Mouse (Mus musculus) midbrain, postnatal 0 days (tissue): ENCODE data around the gene Skint8. TPM values are rescaled to one million over a fixed set of nuclear protein-coding genes. Genes with fewer than 3 reads are reported as not detected.
"Not testable (repeated sequence)": the region's sequence is repeated elsewhere in the genome, so short reads cannot be mapped to it uniquely, and the experiment has no call there.

Source experiments
- ATAC-seq: fragments of 200-750 bp; cut with Nextera tagmentation; 2 replicates; pipeline ENCODE4 v1.8.0; 2017; ENCODE audit warnings: moderate number of reproducible peaks, mild to moderate bottlenecking, moderate TSS enrichment, moderate library complexity; ENCODE audit not compliant: low FRiP score
- DNase-seq: peaks from one replicate; pipeline ENCODE4 v3.0.0-alpha.2; 2015; ENCODE audit warnings: low spot score
- H3K27ac ChIP-seq: fragments of 300-500 bp; sonication (generic); 2 replicates; pipeline ENCODE4 v1.5.1; 2014; ENCODE audit warnings: low read depth, mild to moderate bottlenecking, low read length, mixed read lengths
- H3K27me3 ChIP-seq: fragments of 300-500 bp; sonication (generic); 2 replicates; pipeline ENCODE4 v1.6.1; 2014; ENCODE audit warnings: low read length, control low read depth, mixed read lengths; ENCODE audit not compliant: insufficient read depth
- H3K36me3 ChIP-seq: fragments of 300-500 bp; sonication (generic); 2 replicates; pipeline ENCODE4 v1.6.1; 2014; ENCODE audit warnings: low read length, control low read depth, mixed read lengths; ENCODE audit not compliant: insufficient read depth
- H3K4me1 ChIP-seq: fragments of 300-500 bp; sonication (generic); 2 replicates; pipeline ENCODE4 v1.6.1; 2014; ENCODE audit warnings: mild to moderate bottlenecking, control low read depth, antibody characterized with exemption, low read length, mixed read lengths; ENCODE audit not compliant: insufficient read depth
- H3K4me2 ChIP-seq: fragments of 300-500 bp; sonication (generic); 2 replicates; pipeline ENCODE4 v1.6.1; 2014; ENCODE audit warnings: low read depth, mild to moderate bottlenecking, low read length, mixed read lengths; ENCODE audit not compliant: poor library complexity, severe bottlenecking
- H3K4me3 ChIP-seq: fragments of 300-500 bp; sonication (generic); 2 replicates; pipeline ENCODE4 v1.5.1; 2014; ENCODE audit warnings: low read depth, mild to moderate bottlenecking, low read length, moderate library complexity
- H3K9ac ChIP-seq: fragments of 300-500 bp; sonication (generic); replicated peaks from 2 replicates; pipeline ENCODE4 v1.6.1; 2014; ENCODE audit warnings: mild to moderate bottlenecking, low read length, moderate library complexity, mixed read lengths; ENCODE audit not compliant: poor library complexity, severe bottlenecking
- H3K9me3 ChIP-seq: fragments of 300-500 bp; sonication (generic); 2 replicates; pipeline ENCODE4 v1.6.1; 2016; ENCODE audit warnings: low read length, control low read depth
- CTCF ChIP-seq: IDR thresholded peaks from 2 replicates; pipeline ENCODE4 v1.5.1; 2016; ENCODE audit warnings: antibody characterized with exemption, mild to moderate bottlenecking
- WGBS: fragments of 180-500 bp; shearing (Covaris S2); extraction: QIAGEN DNeasy Blood & Tissue Kit; methylation state at CpG from one replicate; pipeline ENCODE4 v1.1.7; 2014; 5-methylcytosine and 5-hydroxymethylcytosine counted together
- polyA plus RNA-seq: library from polyadenylated mRNA; unstranded; fragments of >200 nt; fragmentation: Nextera tagmentation; extraction: Ambion mirVana; gene quantifications from 2 replicates; pipeline ENCODE4 v1.2.1, GENCODE M21; 2015
- total RNA-seq: library from RNA; depleted of rRNA; stranded (reverse); fragments of >200 nt; gene quantifications from 2 replicates; pipeline ENCODE4 v1.2.3, GENCODE M21; 2014; rRNA removed

Skint8 gene
- total and polyA plus RNA-seq, 2 experiments from 2014 or later: not detected

GRCm38 (mm10) chr4:111961309-111961708 is 42.1 kb downstream of the Skint8 start:
- Histone ChIP-seq H3K9ac (no peak overlapping the region), H3K36me3 (no peaks in the 10 kb centered on the region), H3K27ac (no peak overlapping the region), H3K4me3 (no peak overlapping the region), H3K9me3 (no peaks in the 10 kb centered on the region), H3K27me3 (no peaks in the 10 kb centered on the region), H3K4me2 (no peak overlapping the region), H3K4me1 (no peaks in the 10 kb centered on the region)
- peak; percentile 62 for TF ChIP-seq CTCF
- DNase-seq: peak; percentile 34
- 23% methylated on average over 1 of the region's 1 CpGs for WGBS
- ATAC-seq: no peak

- not testable (repeated sequence) for H3K27ac ChIP-seq, H3K4me3 ChIP-seq, DNase-seq, H3K36me3 ChIP-seq, ATAC-seq, H3K27me3 ChIP-seq, H3K9me3 ChIP-seq, H3K9ac ChIP-seq, H3K4me1 ChIP-seq, H3K4me2 ChIP-seq
- WGBS: 72% methylated on average over 1 of the region's 1 CpGs
Observed at GRCm38 (mm10) chr4:111963241-111963640, 44.0 kb downstream of the Skint8 start.

DNA sequence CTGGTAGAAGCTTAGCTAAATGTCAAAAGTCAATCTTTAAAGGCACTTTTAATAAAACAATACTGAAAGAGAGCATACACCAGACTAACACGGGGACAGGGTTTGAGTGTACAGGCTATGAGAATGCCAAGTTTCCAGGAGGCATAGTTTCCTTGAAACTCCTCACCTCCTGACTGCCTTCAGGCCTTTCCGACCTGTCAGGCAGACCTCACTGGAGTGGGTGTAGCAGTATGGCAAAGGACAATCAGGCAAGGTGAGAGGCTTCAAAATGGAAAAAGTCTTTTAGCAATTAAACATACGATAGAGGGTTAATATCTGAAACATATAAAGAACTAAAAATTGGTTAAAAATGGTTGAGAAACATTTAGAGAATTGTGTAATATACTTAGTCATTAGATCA is 44.5 kb downstream of the Skint8 start:
- no peak for TF ChIP-seq CTCF
- WGBS: 88% methylated on average over 3 of the region's 3 CpGs
- no peak for ATAC-seq

GRCm38 (mm10) chr4:111972623-111973022 is 53.4 kb downstream of the Skint8 start, which contains the start of gene Skint7:
Skint7 (plus strand) TSS chr4:111972923.
- H3K4me2 ChIP-seq: no peak within 1 kb of the TSS
- TF ChIP-seq CTCF: no peak
- no peak within 1 kb of the TSS for H3K9ac ChIP-seq
- H3K27me3 ChIP-seq: no peaks in the 10 kb centered on the region
- no peaks in the 10 kb centered on the region for H3K9me3 ChIP-seq
- WGBS: 97% methylated on average over 1 of the region's 1 CpGs
- H3K4me1 ChIP-seq: no peaks in the 10 kb centered on the region
- no peak for ATAC-seq
- no peak within 1 kb of the TSS for H3K4me3 ChIP-seq
- no peak for DNase-seq
- no peaks in the 10 kb centered on the region for H3K36me3 ChIP-seq
- no peak within 1 kb of the TSS for H3K27ac ChIP-seq

More for the DNA sequence above, 44.5 kb downstream of the Skint8 start:
- Histone ChIP-seq H3K27me3 (no peaks in the 10 kb centered on the region), H3K4me2 (no peak overlapping the region), H3K4me3 (no peak overlapping the region), H3K9me3 (no peaks in the 10 kb centered on the region), H3K27ac (no peak overlapping the region), H3K36me3 (no peaks in the 10 kb centered on the region), H3K4me1 (no peaks in the 10 kb centered on the region), H3K9ac (no peak overlapping the region)
- DNase-seq: no peak

Other genes with a start within 250 kb of the Skint8 start
- gene Spata6, start 199.4 kb upstream of the Skint8 start, total RNA-seq: 14.4 and 20.9 TPM in 2 replicates
- 14.5 and 15.2 TPM in 2 replicates for gene Spata6, start 199.4 kb upstream of the Skint8 start, polyA plus RNA-seq
- gene Slc5a9, start 16.5 kb upstream of the Skint8 start, total RNA-seq: not detected in 2 replicates
- not detected in 2 replicates for gene Slc5a9, start 16.5 kb upstream of the Skint8 start, polyA plus RNA-seq
- not detected in 2 replicates for gene Skint7, start 53.5 kb downstream of the Skint8 start, total RNA-seq
- gene Skint7, start 53.5 kb downstream of the Skint8 start, polyA plus RNA-seq: not detected in 2 replicates
- gene Skint1, start 86.9 kb downstream of the Skint8 start, total RNA-seq: 1.7 TPM in 1 of 2 replicates, not detected in the other
- gene Skint1, start 86.9 kb downstream of the Skint8 start, polyA plus RNA-seq: not detected in 2 replicates
- gene Skint4, start 152.6 kb downstream of the Skint8 start, total RNA-seq: 0.05 TPM in 1 of 2 replicates, not detected in the other
- not detected in 2 replicates for gene Skint4, start 152.6 kb downstream of the Skint8 start, polyA plus RNA-seq